Mouse (Mus musculus): ENCODE measurements around the gene Hdac11.

- TF ChIP-seq CTCF (IDR thresholded peaks at IDR 0.05) (no peak), POLR2A (IDR thresholded peaks at IDR 0.05; ENCODE audit: insufficient read depth, low read depth, low read length) (peak; percentile 69)
Observed at GRCm38 (mm10) chr6:91212571-91212970, 56.1 kb downstream of the Hdac11 start.

Measured in heart, adult 2 months (tissue).